Mouse (Mus musculus) midbrain, embryonic 16.5 days (tissue): Measurements from ENCODE around the gene Shc1. TPM values are rescaled to one million over a fixed set of nuclear protein-coding genes. Genes with fewer than 3 reads are reported as not detected.

ENCODE experiments used
- ATAC-seq: fragments of 200-750 bp; cut with Nextera tagmentation; 2 replicates; pipeline ENCODE4 v1.8.0; 2017; ENCODE audit warnings: moderate TSS enrichment
- H3K27ac ChIP-seq: fragments of 300-500 bp; sonication (generic); 2 replicates; pipeline ENCODE4 v1.5.1; 2014; ENCODE audit warnings: mild to moderate bottlenecking, low read length, mixed read lengths
- H3K27me3 ChIP-seq: fragments of 300-500 bp; sonication (generic); 2 replicates; pipeline ENCODE4 v1.6.1; 2014; ENCODE audit warnings: low read depth, low read length, mixed read lengths; ENCODE audit not compliant: control insufficient read depth, insufficient read depth
- H3K36me3 ChIP-seq: fragments of 300-500 bp; sonication (generic); 2 replicates; pipeline ENCODE4 v1.6.1; 2014; ENCODE audit warnings: mild to moderate bottlenecking, low read length, moderate library complexity, mixed read lengths; ENCODE audit not compliant: control insufficient read depth, insufficient read depth
- H3K4me1 ChIP-seq: fragments of 300-500 bp; sonication (generic); 2 replicates; pipeline ENCODE4 v1.6.1; 2014; ENCODE audit warnings: mild to moderate bottlenecking, low read length, mixed read lengths; ENCODE audit not compliant: control insufficient read depth, insufficient read depth
- H3K4me2 ChIP-seq: fragments of 300-500 bp; sonication (generic); 2 replicates; pipeline ENCODE4 v1.6.1; 2014; ENCODE audit warnings: mild to moderate bottlenecking, low read length, mixed read lengths
- H3K4me3 ChIP-seq: fragments of 300-500 bp; sonication (generic); 2 replicates; pipeline ENCODE4 v1.5.1; 2014; ENCODE audit warnings: low read depth, mild to moderate bottlenecking, low read length, moderate library complexity, mixed read lengths
- H3K9ac ChIP-seq: fragments of 300-500 bp; sonication (generic); 2 replicates; pipeline ENCODE4 v1.6.1; 2014; ENCODE audit warnings: low read depth, low read length, mixed read lengths
- H3K9me3 ChIP-seq: fragments of 300-500 bp; sonication (generic); replicated peaks from 2 replicates; pipeline ENCODE4 v1.6.1; 2014; ENCODE audit warnings: mild to moderate bottlenecking, low read length, mixed read lengths; ENCODE audit not compliant: control insufficient read depth, poor library complexity, severe bottlenecking
- WGBS: fragments of 180-500 bp; shearing (Covaris S2); extraction: QIAGEN DNeasy Blood & Tissue Kit; methylation state at CpG from one replicate; pipeline ENCODE4 v1.1.7; 2014; 5-methylcytosine and 5-hydroxymethylcytosine counted together
- polyA plus RNA-seq: library from polyadenylated mRNA; unstranded; fragments of >200 nt; fragmentation: Nextera tagmentation; extraction: Ambion mirVana; gene quantifications from 2 replicates; pipeline ENCODE4 v1.2.1, GENCODE M21; 2015

The Shc1 gene
- polyA plus RNA-seq, 1 experiment from 2014 or later: 13.2 TPM

- Histone ChIP-seq H3K4me2 (peak overlapping the region; percentile 93), H3K9me3 (no peaks in the 10 kb centered on the region), H3K27me3 (no peaks in the 10 kb centered on the region), H3K27ac (peak overlapping the region; percentile 30; the same call in 1 of the 2 replicates), H3K9ac (peak overlapping the region; percentile 8; the same call in 1 of the 2 replicates), H3K36me3 (peaks cover under 1% of the 10 kb centered on the region; the same call in 1 of the 2 replicates), H3K4me1 (peaks cover 19% of the 10 kb centered on the region), H3K4me3 (peak overlapping the region; percentile 63; the same call in 1 of the 2 replicates)
- ATAC-seq: no peak
- WGBS: 31% methylated on average over 3 of the region's 3 CpGs
Observed at GRCm38 (mm10) chr3:89419981-89420380, 1.7 kb downstream of the Shc1 start.

- Histone ChIP-seq H3K9me3 (no peaks in the 10 kb centered on the region), H3K4me1 (peaks cover 19% of the 10 kb centered on the region), H3K4me3 (no peak overlapping the region), H3K27me3 (no peaks in the 10 kb centered on the region), H3K36me3 (no peaks in the 10 kb centered on the region), H3K9ac (no peak overlapping the region), H3K27ac (no peak overlapping the region), H3K4me2 (no peak overlapping the region)
- no peak for ATAC-seq
- 68% methylated on average over 2 of the region's 2 CpGs for WGBS
Observed at GRCm38 (mm10) chr3:89420421-89420820, 2.2 kb downstream of the Shc1 start.

GRCm38 (mm10) chr3:89421002-89421774 lies 2.9 kb downstream of the Shc1 start:
- ATAC-seq: no peak
- peak overlapping the region; percentile 29 for H3K4me3 ChIP-seq
- no peak overlapping the region for H3K27ac ChIP-seq
- no peaks in the 10 kb centered on the region for H3K36me3 ChIP-seq
- 5% methylated on average over 11 of the region's 11 CpGs for WGBS
- H3K9ac ChIP-seq: peak overlapping the region; percentile 59; the same call in 1 of the 2 replicates
- H3K27me3 ChIP-seq: no peaks in the 10 kb centered on the region
- no peaks in the 10 kb centered on the region for H3K9me3 ChIP-seq
- peaks cover 19% of the 10 kb centered on the region for H3K4me1 ChIP-seq
- peak overlapping the region; percentile 53 for H3K4me2 ChIP-seq

GRCm38 (mm10) chr3:89421810-89422473 lies 3.7 kb downstream of the Shc1 start:
- 8% methylated on average over 22 of the region's 22 CpGs for WGBS
- Histone ChIP-seq H3K36me3 (no peaks in the 10 kb centered on the region), H3K4me2 (peak overlapping the region; percentile 53), H3K9ac (peak overlapping the region; percentile 59; the same call in 1 of the 2 replicates), H3K4me3 (peak overlapping the region; percentile 29), H3K9me3 (no peaks in the 10 kb centered on the region), H3K27ac (no peak overlapping the region), H3K4me1 (peaks cover 19% of the 10 kb centered on the region), H3K27me3 (no peaks in the 10 kb centered on the region)
- ATAC-seq: no peak

- WGBS: 74% methylated on average over 6 of the region's 6 CpGs
- Histone ChIP-seq H3K4me1 (peaks cover 14% of the 10 kb centered on the region), H3K4me3 (no peak overlapping the region), H3K27me3 (no peaks in the 10 kb centered on the region), H3K4me2 (peak overlapping the region; percentile 53; the same call in 1 of the 2 replicates), H3K27ac (no peak overlapping the region), H3K36me3 (no peaks in the 10 kb centered on the region), H3K9ac (no peak overlapping the region), H3K9me3 (no peaks in the 10 kb centered on the region)
- ATAC-seq: no peak
Observed at GRCm38 (mm10) chr3:89422556-89423205, 4.4 kb downstream of the Shc1 start.

- Histone ChIP-seq H3K27ac (no peak overlapping the region), H3K4me3 (no peak overlapping the region), H3K36me3 (no peaks in the 10 kb centered on the region), H3K4me2 (no peak overlapping the region), H3K27me3 (no peaks in the 10 kb centered on the region), H3K9me3 (no peaks in the 10 kb centered on the region), H3K9ac (no peak overlapping the region), H3K4me1 (peaks cover 8% of the 10 kb centered on the region)
- WGBS: 91% methylated on average over 5 of the region's 5 CpGs
- ATAC-seq: no peak
Observed at GRCm38 (mm10) chr3:89424416-89425140, 6.3 kb downstream of the Shc1 start.

- WGBS: 91% methylated on average over 5 of the region's 5 CpGs
- H3K27me3 ChIP-seq: no peaks in the 10 kb centered on the region
Observed at GRCm38 (mm10) chr3:89425141-89425525, 6.9 kb downstream of the Shc1 start.

GRCm38 (mm10) chr3:89425876-89426275 lies 7.6 kb downstream of the Shc1 start:
- ATAC-seq: no peak
- H3K4me2 ChIP-seq: no peak overlapping the region
- no peak overlapping the region for H3K9ac ChIP-seq
- H3K9me3 ChIP-seq: no peaks in the 10 kb centered on the region
- H3K36me3 ChIP-seq: no peaks in the 10 kb centered on the region
- no peaks in the 10 kb centered on the region for H3K27me3 ChIP-seq
- peaks cover 5% of the 10 kb centered on the region for H3K4me1 ChIP-seq
- 77% methylated on average over 4 of the region's 4 CpGs for WGBS
- no peak overlapping the region for H3K27ac ChIP-seq
- H3K4me3 ChIP-seq: no peak overlapping the region

More at GRCm38 (mm10) chr3:89425141-89425525, 6.9 kb downstream of the Shc1 start:
- Histone ChIP-seq H3K36me3 (no peaks in the 10 kb centered on the region), H3K9ac (no peak overlapping the region), H3K4me2 (no peak overlapping the region), H3K4me1 (peaks cover 3% of the 10 kb centered on the region; the same call in 1 of the 2 replicates), H3K27ac (no peak overlapping the region), H3K4me3 (no peak overlapping the region), H3K9me3 (no peaks in the 10 kb centered on the region)
- ATAC-seq: no peak
